Mouse (Mus musculus): ENCODE data around the gene Ros1.

Gene Ros1

GRCm38 (mm10) chr10:52194957-52195852, at the start of gene Ros1:
Ros1 (minus strand) TSS chr10:52195244.
- no peak for DNase-seq (ENCODE audit: low spot score)

- no peak for DNase-seq (ENCODE audit: low spot score)
These were observed 47.8 kb upstream of the Ros1 start for GRCm38 (mm10) chr10:52242680-52243323.

GRCm38 (mm10) chr10:52242015-52242414, 47.0 kb upstream of the Ros1 start:
- no peak for DNase-seq (ENCODE audit: low spot score)

- DNase-seq (ENCODE audit: low spot score): no peak
These were observed 40.4 kb upstream of the Ros1 start for GRCm38 (mm10) chr10:52235461-52235860.

GRCm38 (mm10) chr10:52234654-52234981, 39.6 kb upstream of the Ros1 start:
- no peak for DNase-seq (ENCODE audit: low spot score)

- peak; percentile 24 for DNase-seq (ENCODE audit: low spot score)
These were observed 39.1 kb upstream of the Ros1 start for GRCm38 (mm10) chr10:52233969-52234653.

- DNase-seq (ENCODE audit: low spot score): peak; percentile 72
These were observed 38.4 kb upstream of the Ros1 start, which contains the start of gene Dcbld1 for GRCm38 (mm10) chr10:52233301-52233968. Dcbld1 (plus strand) TSS chr10:52233619.

GRCm38 (mm10) chr10:52232196-52233176, 37.4 kb upstream of the Ros1 start:
- DNase-seq (ENCODE audit: low spot score): peak; percentile 22

GRCm38 (mm10) chr10:52219600-52219999, 24.6 kb upstream of the Ros1 start:
- DNase-seq (ENCODE audit: low spot score): peak; percentile 32

- no peak for DNase-seq (ENCODE audit: low spot score)
These were observed 22.5 kb upstream of the Ros1 start for GRCm38 (mm10) chr10:52217564-52217934.

- DNase-seq (ENCODE audit: low spot score): peak; percentile 74
These were observed 21.9 kb upstream of the Ros1 start for GRCm38 (mm10) chr10:52216797-52217563.

- no peak for DNase-seq (ENCODE audit: low spot score)
These were observed 20.3 kb upstream of the Ros1 start for GRCm38 (mm10) chr10:52215267-52215818.

- DNase-seq (ENCODE audit: low spot score): no peak
These were observed 9.0 kb upstream of the Ros1 start for GRCm38 (mm10) chr10:52204006-52204405.

- no peak for DNase-seq (ENCODE audit: low spot score)
These were observed 9.1 kb downstream of the Ros1 start for GRCm38 (mm10) chr10:52185900-52186299.

- no peak for DNase-seq (ENCODE audit: low spot score)
These were observed 12.2 kb downstream of the Ros1 start for GRCm38 (mm10) chr10:52182878-52183277.

- DNase-seq (ENCODE audit: low spot score): no peak
These were observed 20.7 kb downstream of the Ros1 start for GRCm38 (mm10) chr10:52174376-52174775.

- DNase-seq (ENCODE audit: low spot score): no peak
These were observed 24.6 kb downstream of the Ros1 start for GRCm38 (mm10) chr10:52170489-52170888.

- no peak for DNase-seq (ENCODE audit: low spot score)
These were observed 25.2 kb downstream of the Ros1 start for GRCm38 (mm10) chr10:52169841-52170240.

GRCm38 (mm10) chr10:52165376-52165775, 29.7 kb downstream of the Ros1 start:
- DNase-seq (ENCODE audit: low spot score): no peak

- DNase-seq (ENCODE audit: low spot score): no peak
These were observed 34.4 kb downstream of the Ros1 start for GRCm38 (mm10) chr10:52160604-52161003.
